Mouse (Mus musculus): ENCODE data around the gene Slc9a2. TPM values are rescaled to one million over a fixed set of nuclear protein-coding genes. Genes with fewer than 3 reads are reported as not detected.
"Not testable (repeated sequence)": the region's sequence is repeated elsewhere in the genome, so short reads cannot be mapped to it uniquely, and the experiment has no call there.

The Slc9a2 gene
- 1 to 10 TPM; 1.6 to 2.5 TPM for total RNA-seq (2021)

DNA sequence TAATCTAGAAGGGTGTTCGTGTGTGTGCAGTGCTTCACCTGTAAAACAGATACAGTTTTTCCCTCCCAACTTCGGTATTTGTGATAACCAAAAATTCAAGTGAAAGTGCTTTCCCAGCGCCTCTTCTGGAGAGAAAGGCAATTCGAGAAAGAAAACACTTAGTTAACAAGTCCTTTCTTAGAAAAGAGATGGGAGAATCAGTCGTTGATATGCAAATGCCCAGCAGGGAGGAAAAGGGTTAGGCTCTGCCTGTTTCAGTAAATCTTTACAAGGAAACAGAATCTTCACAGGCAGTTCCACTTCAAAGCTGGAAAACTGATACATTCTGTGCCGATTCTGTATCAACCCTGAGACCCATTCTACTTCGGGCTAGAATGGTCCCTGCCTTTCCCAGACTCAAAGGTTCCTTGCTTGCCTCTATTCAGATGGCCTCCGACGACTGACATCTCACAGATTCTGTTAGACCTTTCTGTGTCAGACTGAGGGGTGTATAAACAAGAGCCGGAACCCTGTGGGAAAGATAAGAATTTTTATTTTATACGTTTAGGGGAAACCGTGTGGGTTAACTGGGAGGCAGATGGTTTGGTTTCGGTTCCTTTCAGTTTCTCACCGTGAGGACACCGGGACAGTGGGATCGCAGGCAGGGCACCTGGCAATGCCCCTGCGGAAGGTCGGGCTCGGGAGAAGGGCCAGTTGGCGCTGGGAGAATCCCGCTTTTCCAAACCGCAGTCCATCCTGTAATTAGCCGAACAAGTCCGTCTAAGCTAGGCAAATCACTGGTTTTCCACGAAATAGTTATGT, at the start of gene Slc9a2:
Slc9a2 (plus strand) TSS at position 508 of the 801 bp plus-strand sequence.
- intact Hi-C loops (cut with DNase I), result no loop called here
- DNase-seq, result peak; percentile 8

DNA sequence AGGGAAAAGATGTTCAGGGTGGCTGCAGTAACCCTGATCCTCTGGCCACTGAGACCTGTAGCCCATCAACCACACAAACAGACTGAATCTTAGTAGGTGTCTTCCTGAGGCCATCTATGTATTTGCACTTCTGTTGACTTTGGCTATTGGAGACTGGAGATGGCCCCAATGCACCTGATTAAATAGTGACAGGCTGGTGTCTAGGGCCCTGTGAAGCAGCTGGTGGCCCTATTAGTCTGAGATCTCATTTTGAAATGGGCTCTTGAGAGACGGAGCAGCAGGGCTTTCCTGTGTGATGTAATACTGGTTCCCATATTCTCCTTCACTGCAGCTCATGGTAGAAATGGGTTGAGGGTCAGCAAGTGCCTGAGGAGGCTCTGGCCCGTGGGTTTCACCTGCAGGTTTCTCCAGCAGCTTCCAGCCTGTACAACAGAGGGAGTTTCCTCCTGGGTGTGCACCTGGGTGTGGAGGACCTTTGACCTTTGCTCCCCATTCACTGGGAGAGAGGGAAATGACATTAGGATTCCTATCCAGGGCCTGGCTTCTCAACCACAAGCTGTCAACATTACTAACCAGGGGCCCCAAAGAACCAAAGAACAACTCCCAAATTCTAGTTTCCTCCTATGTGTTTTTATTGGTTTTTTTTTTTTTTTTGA, 47.8 kb upstream of the Slc9a2 start:
- intact Hi-C loops (cut with DNase I), result no loop called here
- DNase-seq, result no peak

DNA sequence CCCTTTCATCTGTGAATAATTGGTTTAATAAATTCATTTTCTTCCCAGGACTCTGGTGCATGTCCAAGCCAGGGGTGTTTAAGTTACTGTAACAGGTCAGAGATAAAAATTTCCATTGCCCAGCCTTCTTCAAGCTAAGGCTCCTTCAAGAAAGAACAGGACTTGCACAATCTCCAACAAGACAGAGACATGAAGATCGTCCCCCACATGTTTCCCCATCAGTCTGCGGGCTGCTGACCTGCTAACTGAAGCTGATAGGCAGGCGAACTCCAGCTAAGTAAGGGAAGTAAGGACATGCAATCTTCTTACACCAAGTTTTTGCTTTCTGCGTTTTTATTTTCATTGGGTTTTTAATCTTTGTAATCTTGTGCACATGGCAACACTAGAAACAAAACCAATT, 45.8 kb upstream of the Slc9a2 start:
- intact Hi-C loops (cut with DNase I), result no loop called here
- no peak for DNase-seq

DNA sequence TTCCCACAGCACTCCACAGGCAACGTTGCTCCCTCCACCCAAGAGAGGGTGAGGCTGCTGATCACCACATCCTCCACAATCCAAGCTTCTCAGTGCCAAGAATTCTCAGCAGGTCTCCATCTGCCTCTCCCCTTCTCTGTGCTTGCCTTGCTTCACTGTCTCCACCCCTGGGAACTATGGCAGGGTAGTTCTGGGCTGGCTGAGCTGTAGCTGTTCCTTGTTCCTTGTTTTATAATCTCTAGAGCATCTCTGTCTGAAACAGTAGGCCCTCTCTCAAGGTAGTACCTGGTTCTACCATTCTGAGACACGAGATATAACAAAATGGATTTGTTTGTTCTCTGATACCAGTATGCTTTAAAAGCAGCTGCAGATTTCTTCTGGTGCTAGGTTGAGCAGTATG, 32.1 kb upstream of the Slc9a2 start:
- no peak for DNase-seq
- intact Hi-C loops (cut with DNase I), result no loop called here

DNA sequence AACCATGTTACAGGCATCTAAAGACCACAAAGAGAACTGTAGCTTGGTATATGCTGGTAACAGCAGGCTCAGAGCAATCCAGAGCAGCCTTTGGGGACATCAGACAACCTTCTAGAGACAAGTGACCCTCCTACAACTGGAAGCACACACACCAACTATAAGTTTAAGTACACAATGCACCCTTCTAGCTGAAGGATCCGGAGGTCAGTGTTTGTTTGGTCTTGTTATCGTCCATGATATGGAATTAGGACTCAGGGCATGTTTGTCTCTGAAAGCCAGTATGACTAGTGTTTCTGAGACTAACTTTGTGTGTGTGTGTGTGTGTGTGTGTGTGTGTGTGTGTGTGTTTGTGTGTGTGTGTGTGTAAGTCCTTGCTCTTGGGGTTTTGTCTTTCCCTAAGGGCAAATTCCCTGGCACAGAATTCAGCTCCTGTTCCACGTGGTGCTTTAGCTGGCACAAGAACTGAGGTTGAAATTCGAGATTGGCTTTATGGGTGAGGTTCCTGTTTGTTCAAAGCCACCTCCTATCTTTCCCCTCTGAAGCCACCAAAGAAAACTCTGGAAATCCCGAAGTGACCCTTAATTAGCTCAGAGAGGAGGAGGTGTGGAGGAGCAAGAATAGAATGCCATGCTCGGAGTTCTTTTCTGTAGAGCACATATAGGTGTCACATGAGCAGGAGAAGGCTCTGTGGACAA, 29.4 kb upstream of the Slc9a2 start:
- no peak for DNase-seq
- intact Hi-C loops (cut with DNase I), result no loop called here

DNA sequence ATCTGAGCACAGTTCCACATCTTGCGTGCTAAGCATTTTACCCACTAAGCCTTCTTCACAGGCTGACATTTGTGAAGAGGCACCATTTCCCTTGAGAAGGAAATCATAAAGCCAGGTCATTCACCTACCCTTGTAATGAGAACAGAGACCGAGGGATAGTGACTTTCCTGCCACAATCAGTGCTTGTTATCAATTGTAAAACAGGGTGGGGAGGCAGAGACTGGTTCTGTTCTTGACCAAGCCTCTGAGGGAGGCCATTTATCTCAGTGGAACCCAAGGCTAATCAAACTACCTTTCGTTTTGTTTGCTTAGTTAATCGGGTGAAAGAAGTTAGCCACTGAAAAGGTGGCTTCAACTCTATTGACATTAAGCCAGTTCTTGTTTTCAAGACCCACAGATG, 23.3 kb upstream of the Slc9a2 start:
- no peak for DNase-seq
- intact Hi-C loops (cut with DNase I), result no loop called here

DNA sequence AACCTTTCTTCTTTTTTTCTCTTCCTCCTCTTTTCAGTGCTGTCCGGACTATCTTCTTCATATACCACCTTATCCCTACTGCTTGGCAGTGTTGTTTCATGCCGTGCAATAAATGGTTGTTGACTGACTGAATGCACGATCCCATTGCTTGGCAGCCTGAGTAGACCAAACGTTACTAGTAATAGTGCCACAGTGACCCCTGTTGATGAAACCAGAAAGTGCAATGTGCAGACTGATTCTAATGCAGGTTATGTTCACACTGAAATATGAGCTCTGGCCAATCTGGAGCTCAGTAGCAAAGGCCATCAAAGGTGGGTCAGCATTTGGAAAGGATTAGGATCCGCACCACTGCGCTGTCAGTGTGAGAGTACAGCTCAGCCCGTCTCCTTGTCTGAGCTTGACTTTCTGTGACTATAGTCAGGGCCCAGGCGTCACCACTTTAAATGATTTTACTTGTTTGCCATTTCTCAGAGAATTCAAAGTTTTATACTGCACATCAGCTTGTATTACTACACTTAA, 22.3 kb upstream of the Slc9a2 start:
- DNase-seq, result peak; percentile 40

DNA sequence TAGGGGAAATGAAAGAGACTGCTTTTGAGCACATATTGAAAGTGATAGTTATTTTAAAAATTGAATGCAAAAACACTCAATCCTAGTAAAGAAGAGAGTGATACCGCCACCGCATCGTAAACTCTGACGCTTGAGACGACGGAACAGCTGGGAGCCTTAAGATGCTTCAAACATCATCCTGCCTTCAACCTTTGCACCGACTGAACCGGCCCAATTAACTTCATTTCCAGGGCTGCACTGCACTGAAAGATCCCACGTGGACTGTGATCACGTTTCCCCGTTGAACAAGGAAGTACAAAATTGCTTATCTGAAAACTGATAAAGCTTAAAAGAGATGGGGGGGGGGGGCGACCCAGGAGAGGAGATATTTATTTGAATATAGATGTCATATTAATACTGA, 21.4 kb upstream of the Slc9a2 start:
- DNase-seq, result no peak
- intact Hi-C loops (cut with DNase I), result no loop called here

More for the DNA sequence above, 22.3 kb upstream of the Slc9a2 start:
- intact Hi-C loops (cut with DNase I), result no loop called here

DNA sequence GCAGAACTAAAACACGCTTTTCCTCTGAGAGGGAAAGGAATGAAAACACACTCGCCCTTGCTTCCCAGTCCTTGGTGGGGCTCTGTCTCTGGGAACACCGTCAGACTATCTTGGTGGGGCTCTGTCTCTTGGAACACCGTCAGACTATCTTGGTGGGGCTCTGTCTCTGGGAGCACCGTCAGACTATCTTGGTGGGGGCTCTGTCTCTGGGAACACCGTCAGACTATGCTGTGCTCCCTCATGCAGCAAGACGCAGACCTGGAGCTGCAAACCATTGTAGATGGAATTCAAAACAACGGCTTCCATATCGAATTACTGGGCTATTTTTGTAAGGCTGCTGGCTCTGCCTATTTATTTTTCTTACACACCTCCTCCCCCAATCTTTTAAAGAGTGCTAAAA, 20.9 kb upstream of the Slc9a2 start:
- intact Hi-C loops (cut with DNase I), result no loop called here
- DNase-seq, result no peak

DNA sequence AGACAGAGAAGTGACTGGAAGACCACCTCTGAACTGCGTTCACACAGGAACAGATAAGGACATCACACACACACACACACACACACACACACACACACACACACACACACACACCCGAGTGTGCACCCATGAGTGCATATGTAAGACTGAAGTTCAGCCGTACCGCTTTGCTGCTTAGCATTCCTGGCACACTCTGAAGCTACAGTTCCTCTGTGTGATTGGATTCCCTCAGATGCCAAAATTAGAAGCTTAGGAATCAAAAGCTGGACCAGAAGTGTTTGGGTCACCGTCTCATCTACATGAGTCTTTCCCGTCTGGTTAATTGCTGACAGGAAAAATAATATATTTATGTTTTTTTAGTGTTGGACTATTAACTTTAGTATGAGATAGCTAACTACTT, 19.5 kb upstream of the Slc9a2 start:
- intact Hi-C loops (cut with DNase I), result no loop called here
- DNase-seq, result no peak

DNA sequence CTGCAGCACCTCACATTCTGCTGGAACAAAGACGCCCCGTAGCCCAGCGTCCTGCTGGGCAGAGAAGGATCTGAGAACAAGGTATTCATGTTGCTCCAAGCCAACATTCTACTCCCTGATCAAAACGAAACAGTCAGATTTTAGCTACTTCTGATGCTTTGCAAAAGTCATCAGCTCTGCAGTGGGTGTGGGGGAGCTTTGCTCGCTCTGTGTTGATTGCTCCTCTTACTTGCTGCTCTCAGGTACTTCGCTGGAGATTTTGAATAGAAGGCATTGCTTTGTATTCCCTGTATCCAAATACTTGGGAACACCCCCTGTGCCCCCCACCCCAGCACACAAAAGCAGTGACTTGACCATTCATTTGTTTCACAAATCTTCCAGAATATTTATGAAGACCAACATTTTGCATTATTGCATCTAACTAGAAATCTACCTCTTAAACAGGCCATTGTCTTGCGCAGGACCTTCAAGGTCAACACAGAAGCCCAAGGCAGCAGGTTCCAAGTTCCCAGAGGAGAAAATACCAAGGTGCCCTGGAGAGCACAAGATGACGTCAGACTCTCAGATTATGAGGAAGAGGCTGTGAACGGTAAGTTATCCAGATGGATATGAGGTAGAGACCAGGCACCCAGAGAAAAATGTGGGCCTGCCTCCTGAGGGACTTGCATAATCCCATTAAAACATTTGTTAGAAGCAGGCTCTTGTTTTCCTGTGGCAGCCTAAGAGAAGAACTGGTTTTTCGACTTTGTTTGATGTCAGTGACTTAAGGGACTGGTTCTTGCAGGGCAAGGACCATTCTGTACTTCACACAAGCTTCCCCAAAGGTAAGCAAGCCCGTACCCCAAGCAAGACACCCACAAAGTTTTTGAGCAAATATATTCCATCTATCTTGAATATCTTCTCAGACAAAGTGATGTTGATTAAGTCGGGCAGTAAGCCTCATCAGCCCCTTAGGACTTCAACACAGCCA, 14.7 kb upstream of the Slc9a2 start:
- intact Hi-C loops (cut with DNase I), result no loop called here

DNA sequence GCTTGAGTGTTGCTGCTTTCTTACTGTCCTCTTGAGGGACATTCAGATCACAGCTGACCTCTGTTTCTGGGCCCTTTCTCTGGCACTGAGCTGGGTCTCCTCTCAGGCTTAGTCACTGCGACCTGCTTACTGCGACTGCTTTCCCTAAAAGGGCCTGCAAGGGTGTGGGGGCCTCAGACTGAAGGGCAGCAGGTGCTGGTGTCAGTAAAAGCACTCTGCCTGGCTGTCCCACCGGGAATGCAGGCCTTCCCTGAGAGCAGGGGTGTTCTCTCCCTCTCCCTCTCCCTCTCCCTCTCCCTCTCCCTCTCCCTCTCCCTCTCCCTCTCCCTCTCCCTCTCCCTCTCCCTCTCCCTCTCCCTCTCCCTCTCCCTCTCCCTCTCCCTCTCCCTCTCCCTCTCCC, 12.9 kb upstream of the Slc9a2 start:
- DNase-seq; intact Hi-C loops (cut with DNase I): not testable (repeated sequence)

More for the DNA sequence above, 14.7 kb upstream of the Slc9a2 start:
- DNase-seq, result no peak

DNA sequence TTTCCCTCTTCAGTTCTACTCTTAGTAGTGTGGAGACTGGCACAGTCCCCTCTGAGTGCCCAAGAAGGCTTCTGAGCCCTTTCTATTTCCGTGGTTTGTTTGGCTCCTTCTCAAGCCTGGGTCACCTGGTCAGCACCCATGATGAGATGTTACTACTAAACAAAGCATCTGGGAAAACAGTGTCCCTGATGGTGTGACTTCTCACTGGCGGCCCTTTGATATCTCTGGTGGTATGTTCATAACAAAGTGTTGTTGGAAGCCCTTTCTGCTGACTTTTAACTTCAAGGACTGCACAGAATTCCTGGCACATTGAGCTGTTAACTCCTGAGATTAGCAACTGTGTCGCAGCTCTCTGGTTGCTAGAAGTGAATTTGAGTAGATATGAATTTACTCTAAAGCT, 10.3 kb upstream of the Slc9a2 start:
- DNase-seq, result no peak
- intact Hi-C loops (cut with DNase I), result no loop called here

DNA sequence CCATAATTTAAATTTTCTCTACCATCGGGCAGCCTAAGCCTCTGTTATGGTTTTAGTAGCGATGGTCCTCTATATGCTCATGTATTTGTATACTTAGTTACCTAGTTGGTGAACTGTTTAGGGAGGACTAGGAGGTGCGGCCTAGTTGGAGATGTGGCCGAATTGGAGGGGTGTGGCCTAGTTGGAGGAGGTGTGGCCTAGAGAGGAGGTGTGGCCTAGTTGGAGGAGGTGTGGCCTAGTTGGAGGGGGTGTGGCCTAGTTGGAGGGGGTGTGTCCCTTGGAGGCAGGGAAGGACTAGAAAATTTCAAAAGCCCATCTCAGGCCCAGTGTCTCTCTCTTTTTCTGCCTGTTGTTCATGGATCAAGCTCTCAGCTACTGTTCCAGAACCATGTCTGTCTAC, 8.9 kb upstream of the Slc9a2 start:
- intact Hi-C loops (cut with DNase I), result no loop called here
- DNase-seq, result no peak

DNA sequence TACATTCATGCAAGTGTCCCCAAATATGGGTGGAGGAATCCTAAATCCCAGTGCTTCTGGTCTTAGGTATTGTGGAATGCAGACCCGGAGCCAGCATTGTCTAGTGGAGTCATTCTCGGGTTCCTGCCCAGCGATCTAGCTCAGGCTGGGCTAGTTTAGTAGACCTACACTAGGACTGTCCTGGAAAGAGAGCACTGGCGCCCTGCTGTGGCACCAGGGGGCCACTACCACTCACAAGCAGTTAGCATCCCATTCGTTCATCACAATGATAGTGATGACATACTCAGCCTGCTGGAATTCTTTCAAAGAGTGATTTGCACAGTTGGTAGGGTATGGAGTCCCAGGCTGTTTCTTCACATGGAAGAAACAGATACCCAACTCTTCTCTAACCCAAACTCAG, 3.1 kb upstream of the Slc9a2 start:
- intact Hi-C loops (cut with DNase I), result no loop called here
- no peak for DNase-seq

DNA sequence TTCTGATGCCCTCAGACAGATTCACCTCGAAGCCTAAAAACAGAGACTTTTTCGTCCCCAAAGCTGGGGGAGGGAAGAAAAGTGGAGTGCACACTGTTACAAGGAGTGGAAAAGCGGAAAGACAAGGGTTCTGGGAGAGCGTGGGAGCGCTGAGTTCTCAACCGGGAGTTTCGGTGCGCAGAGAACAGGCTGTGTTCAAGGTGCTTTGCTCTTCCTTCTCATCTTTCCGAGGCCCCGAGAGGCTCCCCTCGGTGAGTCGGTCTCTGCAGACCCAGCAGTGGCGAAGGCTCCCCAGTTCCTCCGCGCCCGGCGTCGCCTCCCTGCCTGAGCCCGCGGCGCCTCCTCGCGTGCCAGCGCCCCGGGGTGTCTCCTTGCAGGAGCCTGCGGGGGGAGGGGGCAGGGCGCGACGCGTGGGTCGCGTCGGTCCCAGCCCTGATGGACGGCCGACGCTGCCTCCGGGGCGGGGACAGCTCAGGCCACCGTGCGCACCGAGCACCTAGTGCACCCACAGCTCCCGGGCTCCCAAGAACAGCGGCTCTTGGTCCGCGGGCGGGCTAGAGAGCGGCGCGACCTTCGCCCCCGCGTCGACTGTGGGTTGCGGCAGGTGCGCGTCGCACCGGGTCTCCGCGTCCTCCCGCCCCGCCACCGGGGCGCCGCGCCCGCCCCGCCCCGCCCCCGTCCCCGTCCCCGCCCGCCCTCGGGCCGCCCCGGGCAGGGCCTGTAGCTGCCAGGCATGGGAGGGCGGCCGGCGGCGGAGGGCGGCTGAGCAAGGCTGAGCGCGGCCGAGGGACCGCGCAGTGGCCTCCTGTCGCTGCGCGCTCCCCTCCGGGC, 709 bp downstream of the Slc9a2 start:
- DNase-seq, result peak; percentile 21
- intact Hi-C loops (cut with DNase I), result no loop called here

DNA sequence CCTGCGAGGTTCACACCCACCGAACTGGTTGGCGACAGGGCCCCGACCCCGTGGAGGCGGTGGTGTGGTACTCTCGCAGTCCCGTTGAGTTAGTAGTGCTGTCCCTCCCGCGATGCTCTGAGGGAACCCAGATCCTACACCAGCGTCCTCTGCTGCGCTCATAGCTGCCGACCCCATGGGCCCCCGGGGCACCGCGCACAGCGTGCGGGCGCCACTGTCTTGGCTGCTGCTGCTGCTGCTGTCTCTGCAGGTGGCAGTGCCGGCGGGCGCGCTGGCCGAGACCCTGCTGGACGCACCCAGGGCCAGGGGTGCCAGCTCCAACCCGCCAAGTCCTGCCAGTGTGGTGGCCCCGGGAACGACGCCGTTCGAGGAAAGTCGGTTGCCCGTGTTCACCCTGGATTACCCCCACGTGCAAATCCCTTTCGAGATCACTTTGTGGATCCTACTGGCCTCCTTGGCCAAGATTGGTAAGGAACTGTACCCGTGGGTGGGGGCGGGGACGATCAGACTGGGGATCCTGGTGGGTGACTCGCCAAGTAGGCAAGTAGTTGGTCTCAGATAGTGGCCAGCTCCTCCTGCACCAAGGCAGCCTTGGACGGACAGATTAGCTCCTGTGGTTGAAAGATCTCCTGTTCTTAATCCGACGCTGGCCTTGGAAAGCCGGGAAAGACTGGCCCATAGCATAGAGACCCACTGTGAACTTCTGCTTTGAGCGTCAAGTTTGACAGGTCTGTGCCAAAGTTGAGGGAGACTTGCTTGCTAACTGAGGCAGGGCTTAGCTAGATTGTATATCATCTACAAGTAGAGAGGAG, 1.5 kb downstream of the Slc9a2 start:
- DNase-seq, result peak; percentile 11
- intact Hi-C loops (cut with DNase I), result no loop called here

DNA sequence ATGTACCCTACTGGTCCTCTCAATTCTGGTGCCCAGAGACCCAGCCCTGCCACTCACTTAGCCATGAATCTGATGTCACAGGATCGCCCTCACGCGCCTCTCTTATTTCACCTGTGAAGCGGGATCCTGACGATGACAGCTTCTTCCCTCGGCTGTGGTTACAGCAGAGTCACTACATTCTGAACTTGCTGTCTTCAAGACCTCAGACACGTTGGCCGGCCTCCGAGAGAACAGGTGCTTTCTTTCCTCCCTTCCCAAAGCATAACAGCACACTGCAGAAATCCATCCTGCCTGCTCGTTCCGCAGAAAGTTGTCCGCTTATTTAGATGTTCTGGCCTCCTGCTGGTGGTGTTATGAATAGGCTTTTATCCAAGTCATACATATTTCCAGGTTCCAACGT, 13.9 kb downstream of the Slc9a2 start:
- intact Hi-C loops (cut with DNase I), result no loop called here
- DNase-seq, result no peak

DNA sequence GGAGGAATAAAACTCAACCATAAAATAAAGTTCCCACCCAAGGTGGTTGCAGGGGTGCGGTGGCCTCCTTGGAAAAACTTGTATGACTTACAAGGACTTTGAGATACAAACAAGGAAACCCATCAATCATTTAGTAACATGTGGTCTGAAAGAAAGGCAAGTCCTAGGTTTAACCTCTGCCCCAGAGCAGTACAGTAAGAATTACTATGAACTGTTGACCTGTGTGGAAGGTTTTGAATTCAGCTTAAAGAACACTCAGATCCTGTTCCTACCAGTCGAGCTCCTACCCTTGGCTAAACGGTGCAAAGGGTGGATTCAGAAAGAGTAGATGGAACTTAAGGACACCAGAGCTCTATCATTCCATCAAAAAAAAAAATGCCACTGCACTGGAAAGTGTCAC, 16.1 kb downstream of the Slc9a2 start:
- intact Hi-C loops (cut with DNase I), result no loop called here
- no peak for DNase-seq
